Mouse (Mus musculus): ENCODE data around the gene Fam189a1. TPM values are rescaled to one million over a fixed set of nuclear protein-coding genes. Genes with fewer than 3 reads are reported as not detected.

Gene Fam189a1
- total RNA-seq, 2 experiments from 2014 or later: 55.9 to 66.3 TPM

DNA sequence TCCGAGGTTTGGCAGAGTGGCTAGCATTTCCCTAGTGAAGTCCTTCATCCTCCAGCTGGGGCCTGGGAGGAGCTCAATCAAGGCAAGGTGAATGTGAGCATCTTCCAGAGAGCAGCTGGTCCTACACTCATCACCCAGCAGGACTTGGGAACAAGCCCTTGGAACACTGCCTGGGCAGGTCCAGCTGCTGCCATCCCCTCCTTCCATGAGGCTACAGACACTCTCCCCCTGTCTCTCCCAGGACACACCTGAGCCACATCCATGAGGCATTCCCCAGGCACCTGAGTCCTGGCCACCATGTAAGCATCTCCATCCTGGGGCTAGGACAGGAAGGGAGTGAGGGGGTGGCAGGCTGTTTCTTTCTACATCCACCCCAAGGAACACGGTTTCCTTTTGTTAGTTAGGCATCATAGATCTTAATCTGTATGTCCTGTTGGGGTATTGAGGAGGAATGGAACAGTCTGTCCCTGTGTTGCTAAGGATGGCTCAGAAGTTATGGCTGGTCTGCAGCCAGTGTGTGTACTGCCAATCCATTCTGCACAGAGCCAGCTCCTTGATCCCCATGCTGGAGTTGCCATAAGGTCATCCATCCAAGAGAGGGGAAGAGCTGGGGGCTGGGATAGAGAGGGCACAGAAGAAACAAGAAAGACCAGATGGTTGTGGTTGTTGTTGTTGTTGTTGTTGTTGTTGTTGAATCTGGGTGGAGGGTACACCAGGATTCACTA is 174.7 kb downstream of the Fam189a1 start:
- intact Hi-C loops (cut with DNase I): no loop called here
- no peak for DNase-seq (ENCODE audit: low spot score in 2 of 2)

DNA sequence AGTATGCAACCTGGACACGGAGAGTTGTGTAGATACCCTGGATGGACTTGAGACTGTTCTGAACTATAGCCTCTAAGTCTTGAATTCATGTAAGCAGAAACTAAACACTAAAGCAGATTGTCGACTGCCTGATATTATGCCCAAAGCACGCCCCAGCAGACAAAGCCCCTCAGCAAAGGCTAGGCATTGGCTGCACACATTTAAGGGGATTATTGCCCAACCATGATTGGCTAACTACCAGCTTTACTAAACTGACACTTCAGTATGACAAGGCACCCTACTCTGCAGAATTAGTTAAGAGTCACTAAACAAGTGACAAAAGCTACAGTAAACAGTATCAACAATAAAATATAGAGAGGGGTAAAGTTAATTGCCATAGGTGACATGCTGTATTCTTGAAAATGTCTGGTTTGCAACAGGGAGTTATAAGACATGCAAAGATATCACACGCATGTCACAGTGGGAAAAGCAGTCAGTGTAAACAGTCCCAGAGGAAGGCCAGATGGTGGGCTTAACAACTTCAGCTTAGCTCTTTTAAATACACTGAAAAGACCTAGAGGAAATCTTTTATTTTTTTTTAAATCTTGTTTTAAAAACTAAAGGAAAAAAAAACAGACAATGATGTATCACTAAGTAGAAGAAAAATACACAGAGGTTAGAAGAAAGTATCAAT is 182.6 kb downstream of the Fam189a1 start:
- no peak for DNase-seq (ENCODE audit: low spot score in 2 of 2)
- intact Hi-C loops (cut with DNase I): no loop called here

DNA sequence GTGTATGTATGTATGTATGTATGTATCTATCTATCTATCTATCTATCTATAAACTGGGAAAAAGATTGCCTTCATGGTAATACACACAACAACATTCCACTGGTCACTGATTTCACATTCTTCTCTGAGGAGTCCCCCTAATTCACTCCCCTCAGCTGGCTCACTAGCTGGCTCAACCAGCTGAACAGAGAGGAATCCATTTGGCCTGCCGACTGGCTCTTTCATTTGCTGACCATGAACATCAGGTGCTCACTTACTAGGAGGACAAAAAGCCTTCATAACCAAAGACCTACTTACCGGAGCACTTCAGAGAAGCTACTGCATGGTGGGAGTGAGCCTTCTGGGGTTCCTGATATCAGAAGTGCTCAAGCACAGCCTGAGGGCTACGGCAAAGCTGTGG is 194.2 kb downstream of the Fam189a1 start:
- no peak for DNase-seq (ENCODE audit: low spot score in 2 of 2)
- intact Hi-C loops (cut with DNase I): no loop called here

DNA sequence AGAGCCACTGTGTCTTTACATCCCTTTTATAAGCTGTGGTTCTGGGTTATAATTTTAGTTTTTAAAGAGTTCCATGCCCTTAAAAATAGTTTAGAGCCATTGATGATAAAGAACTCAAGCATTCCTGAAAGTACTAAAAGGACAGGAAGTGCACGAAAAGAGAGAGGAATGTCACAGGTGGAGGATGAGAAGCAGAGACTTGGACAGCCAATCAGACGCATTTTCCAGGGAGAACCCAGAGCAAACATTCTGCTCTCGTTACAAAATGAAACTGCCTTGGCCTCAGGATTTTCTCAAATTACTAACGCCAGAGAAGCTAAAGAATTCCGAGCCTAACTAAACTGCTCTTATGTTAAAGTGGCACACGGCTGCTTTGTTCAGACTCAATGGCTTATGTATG is 197.3 kb downstream of the Fam189a1 start:
- DNase-seq (ENCODE audit: low spot score in 2 of 2): no peak
- intact Hi-C loops (cut with DNase I): loop anchor here (10.0 kb wide), 1 partner anchor 196 kb away; the partner anchor contains the start of gene Fam189a1

DNA sequence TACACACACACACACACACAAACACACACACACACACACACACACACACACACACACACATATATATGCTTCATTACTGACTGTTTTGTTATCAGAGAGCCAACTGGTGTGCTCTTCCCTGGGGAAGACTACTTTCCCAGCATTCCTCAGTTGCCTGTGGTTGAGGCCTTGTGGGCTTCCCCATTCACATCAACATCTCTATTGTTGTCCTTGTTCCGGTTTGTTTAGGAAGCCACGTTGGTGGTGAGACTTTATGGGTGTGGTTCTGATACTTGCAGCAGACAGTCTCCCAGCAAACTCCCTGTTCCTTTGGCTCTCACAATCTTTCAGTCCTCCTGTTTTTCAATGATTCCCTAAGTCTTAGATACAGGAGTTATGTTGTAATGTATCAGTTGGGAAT is 204.2 kb downstream of the Fam189a1 start:
- intact Hi-C loops (cut with DNase I): loop anchor here (5.0 to 10.0 kb wide), 2 partner anchors 120 to 203 kb away; partner anchors contain the start of gene Fam189a1
- no peak for DNase-seq (ENCODE audit: low spot score in 2 of 2)

DNA sequence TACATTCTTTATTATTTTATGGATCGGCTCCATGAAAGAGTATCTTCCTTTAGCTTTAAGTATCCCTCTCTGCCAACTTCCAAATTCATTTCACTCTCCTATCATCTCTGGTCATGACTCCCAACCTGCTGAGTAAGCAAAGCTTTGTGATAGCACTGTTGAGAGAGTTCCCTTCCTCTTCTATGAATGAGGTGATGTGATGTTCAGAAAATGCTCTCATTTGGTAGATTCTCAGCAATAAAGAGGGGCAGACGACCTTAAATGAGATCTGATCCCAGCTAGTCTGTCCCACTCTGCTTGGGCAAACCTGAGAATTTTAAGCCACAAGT is 205.6 kb downstream of the Fam189a1 start:
- no peak for DNase-seq (ENCODE audit: low spot score in 2 of 2)
- intact Hi-C loops (cut with DNase I): loop anchor here (5.0 to 10.0 kb wide), 2 partner anchors 122 to 204 kb away; partner anchors contain the start of gene Fam189a1

DNA sequence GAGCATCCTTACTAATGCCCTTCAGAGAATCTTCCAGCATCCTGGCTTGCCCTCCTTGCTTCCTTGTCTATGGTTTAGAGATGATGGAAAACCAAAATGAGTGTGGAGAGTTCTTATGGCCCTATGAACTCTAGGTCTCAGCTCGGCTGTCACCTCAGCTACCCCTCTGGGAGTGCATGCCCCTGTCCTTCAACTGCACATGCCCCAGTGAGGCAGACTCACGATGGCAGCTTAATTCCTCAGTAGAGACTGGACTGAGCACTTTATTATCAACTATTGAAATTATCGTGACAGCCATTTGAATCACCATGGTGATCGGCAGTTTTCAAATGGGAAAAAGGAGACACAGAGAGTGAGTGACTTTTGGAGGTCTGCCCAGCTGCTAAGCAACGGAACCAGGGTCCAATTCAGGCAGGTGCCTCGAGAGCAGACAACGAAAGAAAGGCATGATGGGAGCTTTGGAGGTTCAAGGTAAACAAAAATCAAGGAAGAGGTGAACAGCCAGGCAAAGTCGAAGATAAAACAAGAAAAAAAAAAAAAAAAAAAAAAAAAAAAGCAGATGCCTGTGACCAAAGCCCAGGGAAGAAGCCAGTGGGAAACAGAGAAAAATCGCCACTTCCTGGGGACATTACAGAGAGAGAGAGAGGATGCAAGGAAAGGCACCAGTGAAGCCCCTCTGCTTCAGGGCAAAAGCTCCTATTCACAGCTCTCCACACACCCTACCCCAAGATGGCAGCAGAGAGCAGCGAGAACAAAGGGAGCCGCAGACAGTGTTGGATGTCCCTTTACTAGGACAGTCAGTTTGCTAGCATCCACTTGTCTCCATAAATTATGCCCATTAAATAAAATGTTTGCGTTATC is 206.2 kb downstream of the Fam189a1 start:
- peak; percentile 64 to 67 for DNase-seq (ENCODE audit: low spot score in 2 of 2)
- intact Hi-C loops (cut with DNase I): loop anchor here (5.0 to 10.0 kb wide), 2 partner anchors 122 to 205 kb away; partner anchors contain the start of gene Fam189a1

DNA sequence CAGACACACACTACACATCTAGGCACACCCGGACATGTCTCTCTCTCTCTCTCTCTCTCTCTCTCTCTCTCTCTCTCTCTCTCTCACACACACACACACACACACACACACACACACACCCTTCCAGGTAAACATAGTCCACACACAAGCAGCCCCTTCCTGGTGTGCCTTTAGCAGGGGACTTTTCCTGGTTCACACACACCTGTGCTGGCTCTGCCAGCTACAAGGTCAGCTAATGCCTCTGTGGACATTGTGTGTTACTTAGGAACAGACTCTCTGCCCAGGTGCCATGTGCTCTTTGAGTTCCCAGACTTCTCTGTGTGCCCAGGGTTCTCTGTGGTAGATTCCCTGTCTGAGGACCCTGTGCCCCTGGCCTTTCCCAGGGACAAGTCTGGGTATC is 206.9 kb downstream of the Fam189a1 start:
- intact Hi-C loops (cut with DNase I): no loop called here
- DNase-seq (ENCODE audit: low spot score in 2 of 2): no peak

DNA sequence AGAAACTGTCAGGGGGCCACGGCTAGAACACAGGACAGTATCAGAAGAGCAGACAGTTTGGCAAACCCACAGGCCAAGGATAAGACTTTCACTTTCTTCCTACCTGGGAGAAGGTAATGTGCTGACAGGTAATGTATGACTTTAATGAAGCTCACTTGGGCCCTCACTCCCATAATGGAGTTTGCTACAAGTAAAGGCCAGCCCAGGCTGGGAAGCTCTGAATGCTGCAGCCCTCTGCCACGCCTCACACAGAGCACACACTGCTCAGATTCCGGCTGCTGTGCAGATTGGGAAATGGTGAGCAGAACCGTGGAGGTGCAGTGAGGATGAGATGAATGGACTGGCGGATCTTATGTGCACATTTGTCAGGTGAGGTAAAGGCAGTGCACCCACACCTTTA is 211.7 kb downstream of the Fam189a1 start:
- no peak for DNase-seq (ENCODE audit: low spot score in 2 of 2)
- intact Hi-C loops (cut with DNase I): no loop called here

DNA sequence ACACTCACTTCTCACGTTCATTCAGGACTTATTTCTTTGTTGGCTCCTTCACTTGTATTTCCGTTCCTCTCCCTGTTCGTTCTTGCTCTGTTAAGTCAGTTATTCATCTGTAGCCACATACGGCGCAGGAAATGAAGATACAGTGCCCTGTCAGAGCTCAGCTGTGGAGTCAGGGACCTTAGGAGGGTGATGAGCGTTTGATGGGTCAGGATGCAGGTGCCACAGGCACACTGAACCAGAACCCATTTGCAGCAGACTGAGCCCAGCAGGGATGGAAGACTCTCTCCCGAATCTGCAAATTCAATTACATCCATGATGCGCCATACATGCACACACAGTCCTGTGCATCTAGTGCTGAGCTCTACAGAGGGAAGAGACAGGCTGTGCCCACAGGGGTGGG is 212.2 kb downstream of the Fam189a1 start:
- DNase-seq (ENCODE audit: low spot score in 2 of 2): no peak
- intact Hi-C loops (cut with DNase I): no loop called here

DNA sequence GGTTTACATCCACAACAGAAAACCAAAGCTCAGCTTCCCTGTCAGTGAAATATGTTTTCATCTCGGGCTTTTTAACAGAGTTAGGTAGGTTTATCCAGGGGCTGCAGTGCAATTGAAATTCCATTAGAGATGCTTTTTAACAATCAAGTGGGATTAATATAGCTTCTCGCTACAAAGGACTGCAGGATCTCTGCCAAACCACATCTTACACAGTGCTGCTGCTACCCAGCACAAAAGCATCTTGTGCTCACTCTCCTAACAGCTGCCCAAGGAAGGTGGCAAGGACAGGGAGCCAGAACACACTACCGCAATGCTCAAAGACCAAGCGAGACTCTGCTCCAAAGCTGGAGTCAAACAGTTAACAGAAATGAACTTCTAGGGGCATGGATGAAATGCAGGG is 219.4 kb downstream of the Fam189a1 start:
- intact Hi-C loops (cut with DNase I): no loop called here
- DNase-seq (ENCODE audit: low spot score in 2 of 2): no peak

DNA sequence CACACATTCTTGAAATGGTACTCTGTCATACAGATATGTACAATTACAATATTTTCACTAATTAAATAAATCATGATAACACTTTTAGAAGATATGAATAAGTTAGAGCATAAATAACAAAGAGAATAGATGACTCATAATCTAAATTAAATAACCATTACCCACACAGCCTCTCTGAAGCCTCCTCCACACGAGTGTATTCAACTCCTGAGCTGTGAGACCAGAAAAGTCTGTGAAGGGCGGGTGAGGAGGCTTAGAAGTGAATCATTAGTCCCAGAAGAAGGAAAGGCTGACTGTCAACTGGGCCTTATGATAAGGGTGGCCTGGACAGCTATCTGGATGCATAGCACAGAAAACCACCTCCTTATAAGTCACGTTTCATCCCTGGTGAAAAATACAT is 222.3 kb downstream of the Fam189a1 start:
- intact Hi-C loops (cut with DNase I): loop anchor here (5.0 kb wide), 1 partner anchor 178 kb away; no protein-coding TSS in a partner anchor

DNA sequence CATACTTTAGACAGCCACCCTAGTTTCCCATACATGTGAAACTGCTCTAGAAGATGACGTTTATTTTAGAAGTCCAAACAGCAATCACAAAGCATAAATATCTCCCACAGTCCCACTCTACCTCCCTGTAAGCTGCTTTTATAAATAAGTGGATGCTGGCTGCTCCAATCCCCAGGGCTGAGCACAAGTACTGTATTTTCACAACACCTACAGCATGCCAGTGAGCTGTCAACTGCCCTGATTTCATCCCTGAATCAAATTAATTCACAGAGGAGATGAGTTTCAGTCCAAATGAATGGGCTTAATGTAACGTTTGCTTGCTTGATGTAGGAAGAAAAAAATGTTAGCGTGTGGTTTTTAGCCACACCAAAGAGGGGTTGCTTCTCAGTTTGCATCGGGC is 225.4 kb downstream of the Fam189a1 start:
- intact Hi-C loops (cut with DNase I): loop anchor here (5.0 kb wide), 1 partner anchor 181 kb away; no protein-coding TSS in a partner anchor
- DNase-seq (ENCODE audit: low spot score in 2 of 2): no peak

More for the DNA sequence above, 222.3 kb downstream of the Fam189a1 start:
- DNase-seq (ENCODE audit: low spot score in 2 of 2): no peak

DNA sequence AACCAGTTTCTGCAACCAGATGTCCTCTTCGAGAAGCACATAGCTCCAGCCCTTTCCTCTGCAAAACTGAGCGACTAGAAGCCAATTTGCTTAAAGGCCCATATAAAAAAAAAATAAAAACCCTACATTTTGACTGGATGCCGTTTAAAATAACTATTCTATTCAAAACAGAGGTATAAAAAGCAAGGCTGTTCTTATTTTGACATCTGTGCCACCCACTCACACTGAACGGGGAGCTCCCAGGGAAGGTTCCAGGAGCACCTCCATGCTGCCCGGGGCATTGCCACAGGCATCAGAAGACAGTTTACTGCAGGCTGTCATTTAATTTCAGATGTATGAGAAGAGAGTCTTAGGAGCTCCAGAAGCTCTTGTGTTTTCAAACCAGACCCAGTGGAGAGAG is 232.5 kb downstream of the Fam189a1 start:
- intact Hi-C loops (cut with DNase I): no loop called here
- DNase-seq (ENCODE audit: low spot score in 2 of 2): no peak

DNA sequence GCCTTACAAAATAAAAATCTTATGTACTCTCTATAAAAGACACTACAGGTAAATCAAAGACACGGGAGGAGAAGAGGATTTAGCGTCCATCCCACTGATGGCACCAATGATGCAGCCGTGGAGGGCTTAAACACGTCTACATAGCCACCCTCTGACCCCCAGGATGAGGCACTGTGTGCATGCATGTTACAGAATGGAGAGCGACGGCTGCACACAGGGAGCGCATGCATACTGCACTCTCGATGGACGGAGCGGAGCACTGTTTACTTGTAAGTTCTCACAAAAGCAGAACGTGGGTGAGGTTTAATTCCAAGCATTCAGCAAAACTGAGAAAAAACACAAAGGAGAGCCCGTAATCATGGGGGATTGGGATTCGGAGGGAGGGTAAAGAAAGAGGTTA is 235.2 kb downstream of the Fam189a1 start:
- no peak for DNase-seq (ENCODE audit: low spot score in 2 of 2)
- intact Hi-C loops (cut with DNase I): no loop called here

DNA sequence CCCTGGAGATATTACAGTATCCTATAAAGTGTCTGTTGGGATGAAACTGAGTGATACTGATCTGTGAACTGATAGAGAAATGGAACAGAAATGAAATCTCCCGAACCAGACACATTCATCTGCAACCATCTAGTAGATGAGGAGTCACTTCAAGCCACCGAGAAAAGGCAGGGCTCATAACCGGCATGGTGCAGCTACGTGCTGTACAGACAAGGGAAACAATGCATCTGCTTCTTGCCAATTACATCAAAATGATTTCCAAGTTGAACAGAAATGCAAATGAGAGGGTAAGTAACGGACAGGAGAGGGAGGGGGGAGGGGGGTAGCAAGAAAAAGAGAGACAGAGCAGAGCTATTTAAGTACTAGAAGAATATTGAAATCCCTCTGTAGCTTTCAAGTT is 235.6 kb downstream of the Fam189a1 start:
- no peak for DNase-seq (ENCODE audit: low spot score in 2 of 2)
- intact Hi-C loops (cut with DNase I): no loop called here

DNA sequence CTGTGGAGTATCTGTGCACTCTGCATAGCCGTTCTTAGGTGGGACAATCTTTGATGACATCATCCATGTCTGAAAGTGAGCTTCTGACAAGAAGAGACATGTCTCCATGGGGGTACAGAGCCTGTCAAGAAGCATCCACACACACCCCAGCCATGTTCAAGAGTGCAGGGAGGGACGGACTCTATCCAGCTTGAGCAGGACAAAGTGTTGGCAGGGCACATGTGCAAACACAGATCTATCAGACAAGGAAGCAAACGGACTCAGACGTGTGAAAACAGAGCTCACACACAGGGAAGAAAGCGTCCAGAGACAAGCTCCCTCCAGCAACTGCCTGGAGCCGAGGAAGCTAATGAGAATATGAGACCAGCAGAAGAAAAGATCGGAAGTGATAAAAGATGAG is 239.7 kb downstream of the Fam189a1 start:
- no peak for DNase-seq (ENCODE audit: low spot score in 2 of 2)
- intact Hi-C loops (cut with DNase I): no loop called here

DNA sequence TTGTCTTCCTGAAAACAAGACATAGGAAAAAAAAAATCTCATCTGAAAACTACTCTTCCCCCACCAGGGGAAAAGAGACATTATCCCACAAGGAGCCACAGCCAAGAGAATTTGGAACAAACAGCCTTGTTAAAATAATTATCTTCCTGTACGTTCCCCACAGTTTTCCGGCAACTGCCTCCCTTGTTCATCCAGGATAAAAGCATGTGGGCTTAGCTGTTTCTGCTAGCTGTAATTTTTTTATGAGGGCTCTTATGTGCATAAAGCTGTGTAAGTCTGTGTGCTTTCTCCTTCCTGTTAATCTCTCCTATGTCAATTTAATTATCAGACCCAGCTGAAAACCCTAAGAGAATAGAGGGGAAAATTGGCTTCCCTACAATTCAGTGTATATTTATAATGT is 241.2 kb downstream of the Fam189a1 start:
- DNase-seq (ENCODE audit: low spot score in 2 of 2): no peak

DNA sequence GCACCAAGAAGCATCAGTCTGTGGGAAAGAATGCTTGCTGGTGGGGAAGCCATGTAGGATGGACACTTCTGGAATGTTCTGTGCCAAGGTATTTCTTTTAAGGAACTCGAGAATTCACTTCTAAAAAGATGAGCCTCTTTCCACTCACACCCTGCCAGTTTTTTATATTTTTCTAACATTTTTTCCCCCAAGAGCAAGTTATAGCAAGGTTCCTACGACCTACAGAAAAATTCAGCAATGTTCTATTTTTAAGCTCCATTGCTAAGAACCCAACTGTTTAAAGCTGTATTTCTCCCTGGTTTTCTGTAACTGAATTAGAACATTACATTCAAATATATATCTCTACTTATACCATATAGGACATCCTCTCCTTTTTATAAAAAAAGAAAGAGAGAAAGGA is 244.4 kb downstream of the Fam189a1 start:
- intact Hi-C loops (cut with DNase I): no loop called here
- no peak for DNase-seq (ENCODE audit: low spot score in 2 of 2)

More for the DNA sequence above, 241.2 kb downstream of the Fam189a1 start:
- intact Hi-C loops (cut with DNase I): no loop called here

DNA sequence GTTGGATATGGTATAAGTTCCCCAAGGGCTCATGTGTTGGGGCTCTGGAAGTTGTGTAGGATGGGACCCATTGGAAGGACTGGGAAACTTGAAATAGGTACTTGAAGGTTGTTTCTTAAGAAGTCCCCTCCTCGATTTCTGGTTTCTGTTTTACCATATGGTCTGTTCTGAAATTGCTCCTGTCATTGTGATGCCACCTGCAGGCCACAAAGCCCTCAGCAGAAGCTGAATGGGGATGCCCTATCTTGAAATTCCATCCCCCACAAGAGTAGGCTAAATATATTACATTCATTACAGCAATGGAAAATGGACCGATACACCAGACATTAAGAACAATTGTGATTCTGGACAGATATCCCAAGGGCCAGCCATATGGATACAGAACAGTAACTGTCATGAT is 246.2 kb downstream of the Fam189a1 start:
- no peak for DNase-seq (ENCODE audit: low spot score in 2 of 2)
- intact Hi-C loops (cut with DNase I): no loop called here
